Mouse (Mus musculus) cortical plate, adult 2 months (tissue): ENCODE results near the gene Nfkbil1.

Source experiments
- CTCF ChIP-seq: fragments of 200-500 bp; IDR thresholded peaks from 2 replicates; pipeline ENCODE4 v1.5.1; 2011; ENCODE audit warnings: mild to moderate bottlenecking, control low read depth, low read length; ENCODE audit not compliant: insufficient read depth; ENCODE audit errors: extremely low read depth
- POLR2A ChIP-seq: fragments of 200-500 bp; IDR thresholded peaks from 2 replicates; pipeline ENCODE4 v1.6.1; 2011; ENCODE audit warnings: mild to moderate bottlenecking, low read length, control low read depth; ENCODE audit not compliant: insufficient read depth; ENCODE audit errors: extremely low read depth

DNA sequence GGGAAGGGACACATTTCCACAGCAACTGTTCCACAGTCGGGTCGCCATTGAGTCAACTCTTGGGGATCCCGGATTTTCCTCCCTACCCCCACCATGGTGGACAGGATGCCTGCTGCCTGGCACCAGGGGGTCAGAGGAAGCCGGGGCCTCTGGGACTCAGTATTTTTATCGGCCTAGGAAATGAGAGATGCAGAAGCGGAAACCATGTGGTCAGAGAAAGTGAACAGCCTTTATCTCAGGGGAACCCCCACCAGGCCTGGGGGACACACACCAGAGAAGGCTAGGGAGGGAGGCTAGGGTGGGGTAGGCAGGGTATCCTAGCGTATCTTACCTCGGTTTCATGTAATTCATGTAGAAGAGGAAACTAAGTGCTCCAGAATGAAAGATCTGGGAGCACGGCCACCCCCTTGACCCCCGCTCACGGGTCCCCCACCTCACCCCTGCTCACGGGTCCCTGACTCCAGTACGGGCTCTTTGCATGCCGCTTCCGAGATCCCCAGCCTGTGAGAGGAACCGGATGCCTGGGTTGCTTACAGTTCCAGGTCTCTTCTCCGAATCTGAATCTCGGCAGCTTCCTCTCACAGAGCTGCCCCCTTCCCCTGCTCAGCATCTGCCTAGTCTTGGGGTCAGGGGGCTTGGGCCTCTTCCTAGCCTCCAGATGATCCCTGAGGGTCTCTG, 16.9 kb downstream of the Nfkbil1 start:
- TF ChIP-seq POLR2A = no peak
- no peak for TF ChIP-seq CTCF
